Mouse (Mus musculus) stomach, postnatal 0 days (tissue): ENCODE results near the gene Eef2.

Experiments used
- CTCF ChIP-seq: IDR thresholded peaks from 2 replicates; pipeline ENCODE4 v1.5.1; 2016; ENCODE audit warnings: antibody characterized with exemption, low read depth, mild to moderate bottlenecking, moderate library complexity
- EP300 ChIP-seq: optimal IDR thresholded peaks from 2 replicates; pipeline ENCODE3; 2016; ENCODE audit warnings: antibody characterized with exemption

- TF ChIP-seq CTCF (no peak), EP300 (no peak)
These were observed 22.1 kb upstream of the Eef2 start for GRCm38 (mm10) chr10:81154313-81154712.
